Mouse (Mus musculus) erythroblast, embryonic 14.5 days (primary cell): ENCODE measurements around the gene Aff3.

Experiments
- GATA1 ChIP-seq: IDR thresholded peaks from 2 replicates; pipeline ENCODE4 v1.6.1; 2012; ENCODE audit warnings: low read length, inconsistent platforms, mixed read lengths
- TAL1 ChIP-seq: IDR thresholded peaks from 3 replicates; pipeline ENCODE4 v1.6.1; 2012; ENCODE audit warnings: low read length, inconsistent platforms, mixed read lengths

DNA sequence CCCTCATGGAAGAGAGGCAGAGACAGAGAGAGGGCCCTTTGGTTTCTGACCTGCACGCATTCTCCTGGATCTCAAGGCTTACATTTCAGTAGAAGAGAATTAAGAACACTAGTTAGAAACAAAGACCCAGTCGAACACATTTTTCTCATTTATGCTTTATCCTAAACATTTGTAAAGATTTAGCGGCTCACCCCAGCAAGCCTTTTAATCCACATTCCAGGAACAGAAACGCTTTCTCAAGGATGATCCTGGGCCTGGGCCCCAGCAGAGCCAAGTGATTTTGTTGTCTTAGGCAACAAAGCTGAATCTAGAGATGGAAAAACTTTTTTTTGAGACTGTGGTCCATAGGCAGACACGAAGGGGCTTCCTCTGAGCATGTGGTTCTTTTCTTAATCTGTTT, 23.5 kb upstream of the Aff3 start:
- TF ChIP-seq TAL1 (no peak), GATA1 (no peak)
